ENCODE assay signal across 16 mouse cellular contexts in genomic region chr11:119117945-119118344, GRCm38 (mm10). TPM values are rescaled to one million over a fixed set of nuclear protein-coding genes. Genes with fewer than 3 reads are reported as not detected.
DNase-seq lines count a peak whose midpoint lies in the region; ATAC-seq and TF ChIP-seq lines count a peak whose summit lies in the region.
"Had no signal": no experiment of that assay in that cellular context is flagged by ENCODE, and none has a peak within 500 bp of the region (broad histone marks: within the 10 kb centered on the region; RNA-seq: fewer than 3 reads in every experiment).

No protein-coding gene starts in this region.

- TF ChIP-seq EP300 in CH12.LX (IDR thresholded peaks at IDR 0.05; ENCODE audit: low read length): no peak

- no peak for TF ChIP-seq CTCF in CH12.LX (conservative IDR thresholded peaks at IDR 0.05 in 1 of 2, IDR thresholded peaks at IDR 0.05 in 1 of 2; ENCODE audit: low read depth in 2 of 2, low read length in 2 of 2)

- no peak for TF ChIP-seq POLR2A in CH12.LX (IDR thresholded peaks at IDR 0.05; ENCODE audit: low read depth, low read length)

- dilution Hi-C loops in CH12.LX (cut with MboI; ENCODE audit: extremely low pct_ligation_motif_present, extremely low pct_unique_long_range_greater_than_20kb, low sequenced_read_pairs): no loop called here

- no peak for TF ChIP-seq RAD21 in CH12.LX (IDR thresholded peaks at IDR 0.05; ENCODE audit: low read depth, low read length)

- H3K9me3 ChIP-seq in hindbrain, embryonic 14.5 days (ENCODE audit: control insufficient read depth, low read length): no peaks in the 10 kb centered on the region
- no peaks in the 10 kb centered on the region for H3K9me3 ChIP-seq in hindbrain, embryonic 16.5 days (ENCODE audit: control insufficient read depth, low read length)
- peaks cover 4% of the 10 kb centered on the region for H3K9me3 ChIP-seq in CH12.LX (replicated peaks; ENCODE audit: low read length)
- H3K9me3 ChIP-seq: midbrain, embryonic 15.5 days had no signal

- H3K27ac ChIP-seq in hindbrain, embryonic 14.5 days: peak overlapping the region; percentile 14; the same call in 1 of the 2 replicates
- H3K27ac ChIP-seq in hindbrain, embryonic 16.5 days (ENCODE audit: low read depth, low read length): no peak overlapping the region
- H3K27ac ChIP-seq in CH12.LX (ENCODE audit: insufficient read depth, low read depth): no peak overlapping the region
- H3K27ac ChIP-seq: heart, adult 2 months; midbrain, embryonic 15.5 days; stomach, postnatal 0 days had no signal

- H3K79me2 ChIP-seq in CH12.LX (replicated peaks; ENCODE audit: control insufficient read depth, extremely low read depth, insufficient read depth, poor library complexity, severe bottlenecking): no peaks in the 10 kb centered on the region

- H3K4me2 ChIP-seq in hindbrain, embryonic 14.5 days (replicated peaks): no peak overlapping the region
- H3K4me2 ChIP-seq in hindbrain, embryonic 16.5 days (ENCODE audit: low read length): no peak overlapping the region
- no peak overlapping the region for H3K4me2 ChIP-seq in CH12.LX (ENCODE audit: insufficient read depth, low read depth, poor library complexity, severe bottlenecking)
- H3K4me2 ChIP-seq: midbrain, embryonic 15.5 days had no signal

- no peaks in the 10 kb centered on the region for H3K27me3 ChIP-seq in hindbrain, embryonic 14.5 days (ENCODE audit: control insufficient read depth, insufficient read depth, low read length)
- H3K27me3 ChIP-seq in hindbrain, embryonic 16.5 days (replicated peaks; ENCODE audit: control insufficient read depth, insufficient read depth, low read length): no peaks in the 10 kb centered on the region
- peaks cover 19% of the 10 kb centered on the region for H3K27me3 ChIP-seq in CH12.LX (replicated peaks)
- H3K27me3 ChIP-seq: midbrain, embryonic 15.5 days had no signal

- in situ Hi-C loops in CH12.LX (cut with MboI; ENCODE audit: low pct_ligation_motif_present, low pct_unique_long_range_greater_than_20kb, low sequenced_read_pairs): no loop called here

- H3K4me1 ChIP-seq in hindbrain, embryonic 14.5 days (replicated peaks; ENCODE audit: control insufficient read depth, insufficient read depth, low read length): peaks cover 11% of the 10 kb centered on the region
- peaks cover 3% of the 10 kb centered on the region for H3K4me1 ChIP-seq in hindbrain, embryonic 16.5 days (ENCODE audit: control insufficient read depth, insufficient read depth, low read depth, low read length)
- peaks cover 25 to 36% of the 10 kb centered on the region in 2 experiments for H3K4me1 ChIP-seq in CH12.LX (ENCODE audit: control insufficient read depth in 1 of 2, insufficient read depth in 2 of 2)

- H3K9ac ChIP-seq in hindbrain, embryonic 14.5 days: no peak overlapping the region
- no peak overlapping the region for H3K9ac ChIP-seq in hindbrain, embryonic 16.5 days (ENCODE audit: low read depth, low read length)
- H3K9ac ChIP-seq in CH12.LX (ENCODE audit: insufficient read depth, low read depth): no peak overlapping the region
- H3K9ac ChIP-seq: midbrain, embryonic 15.5 days had no signal

- no peaks in the 10 kb centered on the region for H3K36me3 ChIP-seq in hindbrain, embryonic 14.5 days (replicated peaks; ENCODE audit: control insufficient read depth, insufficient read depth)
- H3K36me3 ChIP-seq in hindbrain, embryonic 16.5 days (ENCODE audit: control insufficient read depth, insufficient read depth, low read length): no peaks in the 10 kb centered on the region
- H3K36me3 ChIP-seq in CH12.LX (replicated peaks in 1 of 2; ENCODE audit: control insufficient read depth in 1 of 2, insufficient read depth in 1 of 2, low read length in 1 of 2): no peaks in the 10 kb centered on the region
- H3K36me3 ChIP-seq: midbrain, embryonic 15.5 days had no signal

- DNase-seq in cerebellum, postnatal 14 days: peak; percentile 31 to 35
- DNase-seq in cerebellum, postnatal 36 days: no peak
- no peak for DNase-seq in hindbrain, embryonic 14.5 days (ENCODE audit: low spot score)
- no peak for DNase-seq in CH12.LX (ENCODE audit: extremely low read depth)
- DNase-seq in adrenal gland, postnatal 36 days: peak; percentile 53 to 62
- no peak for DNase-seq in ovary, postnatal 36 days (ENCODE audit: low spot score)
- DNase-seq: B cell, adult 2 months; cerebellum, adult 2 months; gastrocnemius, postnatal 14 days; heart, adult 2 months; right cerebral cortex, adult 18-20 months had no signal

- H3K4me3 ChIP-seq in hindbrain, embryonic 14.5 days (replicated peaks; ENCODE audit: low read length): no peak overlapping the region
- no peak overlapping the region for H3K4me3 ChIP-seq in hindbrain, embryonic 16.5 days (ENCODE audit: low read length)
- H3K4me3 ChIP-seq in CH12.LX (replicated peaks in 1 of 3; ENCODE audit: low read depth in 2 of 3, low read length in 2 of 3, poor library complexity in 1 of 3): no peak overlapping the region
- H3K4me3 ChIP-seq: heart, adult 2 months; midbrain, embryonic 15.5 days had no signal

- no peak for ATAC-seq in hindbrain, embryonic 14.5 days (ENCODE audit: low FRiP score)
- no peak for ATAC-seq in hindbrain, embryonic 16.5 days
- ATAC-seq: intestine, postnatal 0 days; lung, postnatal 0 days; midbrain, embryonic 15.5 days had no signal

- 47% methylated on average over 7 of the region's 7 CpGs for WGBS in hindbrain, embryonic 14.5 days
- WGBS in hindbrain, embryonic 16.5 days: 48% methylated on average over 7 of the region's 7 CpGs

TF ChIP-seq in CH12.LX, 34 proteins besides CTCF, POLR2A, EP300 and RAD21:
- no peak for TF ChIP-seq TBP (conservative IDR thresholded peaks at IDR 0.05; ENCODE audit: low read depth, low read length)
- TF ChIP-seq SIN3A (IDR thresholded peaks at IDR 0.05; ENCODE audit: low read length): no peak
- TF ChIP-seq PAX5 (IDR thresholded peaks at IDR 0.05; ENCODE audit: low read length): no peak
- TF ChIP-seq IRF4 (IDR thresholded peaks at IDR 0.05; ENCODE audit: low read depth, low read length): peak; percentile 43; the same call in 1 of the 2 replicates

RNA-seq across cellular contexts. Expression of gene Cbx4, which starts 31.9 kb away (rescaled TPM):
- 16.8 and 20.2 TPM in 2 replicates for polyA plus RNA-seq in hindbrain, embryonic 14.5 days (2014; fragmentation: Nextera tagmentation; extraction: Ambion mirVana)
- polyA plus RNA-seq in hindbrain, embryonic 16.5 days (2015; fragmentation: Nextera tagmentation; extraction: Ambion mirVana): 23.4 and 24.8 TPM in 2 replicates
- total RNA-seq in CH12.LX (2012; rRNA removed) (30.6 and 40.4 TPM in 2 replicates), CH12.LX (2014; rRNA removed) (11.4 and 15.0 TPM in 2 replicates)
- polyA plus RNA-seq in CH12.LX (2012; ENCODE audit: insufficient read length, low read depth): 26.0 and 29.8 TPM in 2 replicates
- total RNA-seq in adrenal gland, postnatal 36 days (2021): 100 to 1,000 TPM; 200 to 332 TPM

Comparison
In these comparisons a context has a peak if more than half of its experiments do, and no peak if none do; other contexts are left out.
1. DNase-seq: peak in cerebellum, postnatal 14 days (2 of 2) and adrenal gland, postnatal 36 days (2 of 2); none in cerebellum, postnatal 36 days (0 of 2), hindbrain, embryonic 14.5 days (single experiment), CH12.LX (single experiment) and ovary, postnatal 36 days (single experiment).